In genomic region chr11:50222559-50223276, GRCm38 (mm10) we compare ENCODE assay signal across 12 mouse cellular contexts. TPM values are rescaled to one million over a fixed set of nuclear protein-coding genes. Genes with fewer than 3 reads are reported as not detected.
DNase-seq lines count a peak whose midpoint lies in the region; ATAC-seq and TF ChIP-seq lines count a peak whose summit lies in the region.
"Had no signal": no experiment of that assay in that cellular context is flagged by ENCODE, and none has a peak within 500 bp of the region (broad histone marks: within the 10 kb centered on the region; RNA-seq: fewer than 3 reads in every experiment).

No protein-coding gene starts in this region.

- H3K36me3 ChIP-seq in neural tube, embryonic 12.5 days, result no peaks in the 10 kb centered on the region
- H3K36me3 ChIP-seq in hindbrain, postnatal 0 days (ENCODE audit: insufficient read depth, low read length), result no peaks in the 10 kb centered on the region
- H3K36me3 ChIP-seq in liver, embryonic 13.5 days, result peaks cover 8% of the 10 kb centered on the region; the same call in 1 of the 2 replicates

- no peak overlapping the region for H3K9ac ChIP-seq in neural tube, embryonic 12.5 days
- no peak overlapping the region for H3K9ac ChIP-seq in hindbrain, postnatal 0 days (replicated peaks; ENCODE audit: low read length)
- peak overlapping the region; percentile 99 for H3K9ac ChIP-seq in liver, embryonic 13.5 days

- no peak for DNase-seq in neural tube, embryonic 10.5 days (ENCODE audit: extremely low spot score, low spot score)
- no peak for DNase-seq in hindbrain, postnatal 0 days (ENCODE audit: low spot score)
- DNase-seq in liver, embryonic 13.5 days, result no peak
- no peak for DNase-seq in urinary bladder, adult 18-20 months (ENCODE audit: low spot score in 2 of 2)
- DNase-seq in testis, postnatal 10 days (ENCODE audit: low spot score), result no peak
- DNase-seq: heart, adult 2 months; lung, postnatal 10 days; thymus, postnatal 36 days had no signal

- TF ChIP-seq CTCF in hindbrain, postnatal 0 days (IDR thresholded peaks at IDR 0.05; ENCODE audit: low read depth), result no peak

- WGBS in neural tube, embryonic 12.5 days, result 57% methylated on average over 7 of the region's 7 CpGs
- 40% methylated on average over 7 of the region's 7 CpGs for WGBS in hindbrain, postnatal 0 days
- WGBS in liver, embryonic 13.5 days (ENCODE audit: insufficient replicate concordance), result 55% methylated on average over 7 of the region's 7 CpGs

- H3K4me2 ChIP-seq in neural tube, embryonic 12.5 days (replicated peaks), result peak overlapping the region; percentile 90; the same call in 1 of the 2 replicates
- H3K4me2 ChIP-seq in hindbrain, postnatal 0 days (ENCODE audit: low read depth, low read length), result peak overlapping the region; percentile 77
- peak overlapping the region; percentile 86 for H3K4me2 ChIP-seq in liver, embryonic 13.5 days

- no peaks in the 10 kb centered on the region for H3K9me3 ChIP-seq in neural tube, embryonic 12.5 days
- H3K9me3 ChIP-seq in hindbrain, postnatal 0 days (ENCODE audit: low read length), result no peaks in the 10 kb centered on the region
- no peaks in the 10 kb centered on the region for H3K9me3 ChIP-seq in liver, embryonic 13.5 days (replicated peaks)

- no peak overlapping the region for H3K27ac ChIP-seq in neural tube, embryonic 12.5 days
- H3K27ac ChIP-seq in hindbrain, postnatal 0 days, result no peak overlapping the region; the same call in 1 of the 2 replicates
- peak overlapping the region; percentile 98 for H3K27ac ChIP-seq in liver, embryonic 13.5 days
- H3K27ac ChIP-seq: heart, adult 2 months; left cerebral cortex, adult 2 months had no signal

- peaks cover 30% of the 10 kb centered on the region for H3K4me1 ChIP-seq in neural tube, embryonic 12.5 days
- H3K4me1 ChIP-seq in hindbrain, postnatal 0 days (ENCODE audit: insufficient read depth, low read length), result peaks cover 23% of the 10 kb centered on the region
- H3K4me1 ChIP-seq in liver, embryonic 13.5 days (replicated peaks), result peaks cover 68% of the 10 kb centered on the region

- no peaks in the 10 kb centered on the region for H3K27me3 ChIP-seq in neural tube, embryonic 12.5 days (replicated peaks)
- H3K27me3 ChIP-seq in hindbrain, postnatal 0 days (ENCODE audit: insufficient read depth, low read length), result no peaks in the 10 kb centered on the region
- H3K27me3 ChIP-seq in liver, embryonic 13.5 days, result no peaks in the 10 kb centered on the region
- H3K27me3 ChIP-seq: Patski had no signal

- ATAC-seq in neural tube, embryonic 12.5 days (ENCODE audit: low FRiP score, low read depth), result no peak
- ATAC-seq in hindbrain, postnatal 0 days, result no peak
- ATAC-seq in liver, embryonic 13.5 days (ENCODE audit: low read depth), result no peak
- no peak for ATAC-seq in activated CD4-positive, CD25-positive, alpha-beta regulatory T cell, adult 4 months
- ATAC-seq: Patski had no signal

- H3K4me3 ChIP-seq in neural tube, embryonic 12.5 days, result no peak overlapping the region
- no peak overlapping the region for H3K4me3 ChIP-seq in hindbrain, postnatal 0 days (ENCODE audit: low read length)
- H3K4me3 ChIP-seq in liver, embryonic 13.5 days (replicated peaks), result peak overlapping the region; percentile 92
- H3K4me3 ChIP-seq: heart, adult 2 months; left cerebral cortex, adult 2 months had no signal

RNA-seq across cellular contexts. Expression of gene Mgat4b, which starts 12.0 kb away (rescaled TPM):
- 57.1 and 57.2 TPM in 2 replicates for polyA plus RNA-seq in neural tube, embryonic 12.5 days (2016; fragmentation: Nextera tagmentation; extraction: Ambion mirVana)
- total RNA-seq in hindbrain, postnatal 0 days (2014; rRNA removed), result 108 and 134 TPM in 2 replicates
- 67.8 and 74.6 TPM in 2 replicates for polyA plus RNA-seq in hindbrain, postnatal 0 days (2015; fragmentation: Nextera tagmentation; extraction: Ambion mirVana)
- polyA plus RNA-seq in liver, embryonic 13.5 days (2015; fragmentation: Nextera tagmentation; extraction: Ambion mirVana), result 11.4 and 12.1 TPM in 2 replicates
- 1 to 10 TPM; 1.0 to 1.2 TPM for polyA plus RNA-seq in activated CD4-positive, CD25-positive, alpha-beta regulatory T cell, adult 4 months (2017; shearing (Covaris generic))

RNA-seq across cellular contexts. Expression of gene Sqstm1, which starts 12.1 kb away (rescaled TPM):
- polyA plus RNA-seq in neural tube, embryonic 12.5 days (2016; fragmentation: Nextera tagmentation; extraction: Ambion mirVana), result 241 and 245 TPM in 2 replicates
- 289 and 299 TPM in 2 replicates for total RNA-seq in hindbrain, postnatal 0 days (2014; rRNA removed)
- 412 and 450 TPM in 2 replicates for polyA plus RNA-seq in hindbrain, postnatal 0 days (2015; fragmentation: Nextera tagmentation; extraction: Ambion mirVana)
- polyA plus RNA-seq in liver, embryonic 13.5 days (2015; fragmentation: Nextera tagmentation; extraction: Ambion mirVana), result 132 and 133 TPM in 2 replicates
- polyA plus RNA-seq in activated CD4-positive, CD25-positive, alpha-beta regulatory T cell, adult 4 months (2017; shearing (Covaris generic)), result 10 to 100 TPM; 51.8 to 58.9 TPM

RNA-seq across cellular contexts. Expression of gene Ltc4s, which starts 15.7 kb away (rescaled TPM):
- 0.32 and 1.4 TPM in 2 replicates for polyA plus RNA-seq in neural tube, embryonic 12.5 days (2016; fragmentation: Nextera tagmentation; extraction: Ambion mirVana)
- total RNA-seq in hindbrain, postnatal 0 days (2014; rRNA removed), result 4.0 and 6.8 TPM in 2 replicates
- polyA plus RNA-seq in hindbrain, postnatal 0 days (2015; fragmentation: Nextera tagmentation; extraction: Ambion mirVana), result 5.9 and 7.1 TPM in 2 replicates
- 0.49 and 0.99 TPM in 2 replicates for polyA plus RNA-seq in liver, embryonic 13.5 days (2015; fragmentation: Nextera tagmentation; extraction: Ambion mirVana)
- polyA plus RNA-seq in activated CD4-positive, CD25-positive, alpha-beta regulatory T cell, adult 4 months (2017; shearing (Covaris generic)), result not detected
- polyA plus RNA-seq: Patski had no signal

RNA-seq across cellular contexts. Expression of gene Mrnip, which starts 48.5 kb away (rescaled TPM):
- polyA plus RNA-seq in neural tube, embryonic 12.5 days (2016; fragmentation: Nextera tagmentation; extraction: Ambion mirVana), result 22.4 and 25.4 TPM in 2 replicates
- 40.8 and 44.2 TPM in 2 replicates for total RNA-seq in hindbrain, postnatal 0 days (2014; rRNA removed)
- 33.5 and 34.0 TPM in 2 replicates for polyA plus RNA-seq in hindbrain, postnatal 0 days (2015; fragmentation: Nextera tagmentation; extraction: Ambion mirVana)
- polyA plus RNA-seq in liver, embryonic 13.5 days (2015; fragmentation: Nextera tagmentation; extraction: Ambion mirVana), result 8.1 and 8.5 TPM in 2 replicates
- 10 to 100 TPM; 11.2 to 12.6 TPM for polyA plus RNA-seq in activated CD4-positive, CD25-positive, alpha-beta regulatory T cell, adult 4 months (2017; shearing (Covaris generic))
